Mouse (Mus musculus): ENCODE data around the gene Spp1. TPM values are rescaled to one million over a fixed set of nuclear protein-coding genes. Genes with fewer than 3 reads are reported as not detected.

The Spp1 gene
- total RNA-seq (2022): 10 to 100 TPM in 2 of 4 experiments, 1 to 10 TPM in 2; 8.6 to 18.2 (median 10.9) TPM

DNA sequence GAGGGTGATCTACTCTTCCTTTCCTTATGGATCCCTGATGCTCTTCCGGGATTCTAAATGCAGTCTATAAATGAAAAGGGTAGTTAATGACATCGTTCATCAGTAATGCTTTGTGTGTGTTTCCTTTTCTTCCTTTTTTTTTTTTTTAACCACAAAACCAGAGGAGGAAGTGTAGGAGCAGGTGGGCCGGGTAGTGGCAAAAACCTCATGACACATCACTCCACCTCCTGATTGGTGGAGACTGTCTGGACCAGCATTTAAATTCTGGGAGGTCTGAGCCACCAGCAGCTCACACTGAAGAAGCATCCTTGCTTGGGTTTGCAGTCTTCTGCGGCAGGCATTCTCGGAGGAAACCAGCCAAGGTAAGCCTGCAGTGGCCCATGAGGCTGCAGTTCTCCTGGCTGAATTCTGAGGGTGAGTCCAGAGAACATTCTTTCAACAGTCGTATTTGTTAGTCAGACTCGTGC, at the start of gene Spp1:
Spp1 (plus strand) TSS at position 284 of the 467 bp plus-strand sequence.
- no peak for DNase-seq (ENCODE audit: low spot score in 2 of 2)

DNA sequence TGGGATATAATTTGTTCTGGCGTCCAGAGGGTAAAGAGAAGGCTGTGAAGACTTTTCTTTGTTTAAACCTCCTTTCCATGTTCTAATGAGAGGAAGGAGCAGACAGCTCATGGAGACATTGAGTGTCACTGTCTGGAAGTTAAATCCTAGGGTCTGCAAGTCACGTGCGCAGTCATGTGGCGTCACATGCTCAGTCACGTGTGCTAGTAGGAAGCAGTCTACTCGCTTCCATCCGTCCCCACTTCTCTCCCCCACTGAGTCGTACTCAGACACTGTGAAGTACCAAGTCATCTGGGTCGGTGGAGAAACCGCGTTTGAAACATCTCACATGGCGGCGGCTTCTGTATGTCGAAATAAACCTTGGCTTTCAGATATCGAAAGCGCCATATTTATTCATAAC, 49.4 kb upstream of the Spp1 start:
- DNase-seq (ENCODE audit: low spot score in 2 of 2): no peak

DNA sequence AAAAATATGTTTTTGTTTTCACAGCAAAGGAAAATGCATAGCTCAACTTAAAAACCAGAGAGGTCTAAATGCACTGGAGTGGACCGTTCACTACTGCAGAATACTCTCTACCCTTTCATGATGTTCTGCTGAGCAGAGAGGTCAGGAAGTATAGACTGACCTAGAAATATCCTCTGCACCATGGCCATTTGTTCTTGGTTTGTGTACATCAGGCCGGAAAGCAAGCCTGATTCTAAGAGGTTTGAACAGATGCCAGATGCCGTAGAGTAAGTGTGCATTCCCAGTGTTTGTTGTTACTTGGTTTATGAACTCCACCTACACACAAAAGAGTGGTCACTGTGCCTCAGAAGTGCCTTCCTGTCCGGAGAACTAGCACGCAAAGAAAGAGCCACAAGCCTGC, 48.0 kb upstream of the Spp1 start:
- DNase-seq (ENCODE audit: low spot score in 2 of 2): no peak

DNA sequence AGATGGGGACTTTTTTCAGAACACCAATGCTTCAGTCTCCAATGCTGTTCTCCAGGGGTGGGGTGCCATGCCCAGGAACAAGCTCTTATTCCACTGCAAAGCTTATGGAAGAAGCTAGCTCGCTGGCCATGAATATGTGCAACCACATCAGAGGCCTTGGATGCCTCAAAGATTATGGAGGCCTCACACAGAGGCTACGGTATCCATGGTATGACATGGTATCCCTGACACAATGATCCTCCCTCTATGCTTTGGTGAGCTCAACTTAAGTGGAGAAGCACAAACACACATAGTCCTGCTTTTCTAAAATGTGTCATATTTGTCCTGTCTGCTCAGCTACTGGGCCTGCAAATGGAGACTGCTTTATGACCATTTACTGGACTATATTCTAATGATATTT, 44.0 kb upstream of the Spp1 start:
- no peak for DNase-seq (ENCODE audit: low spot score in 2 of 2)

DNA sequence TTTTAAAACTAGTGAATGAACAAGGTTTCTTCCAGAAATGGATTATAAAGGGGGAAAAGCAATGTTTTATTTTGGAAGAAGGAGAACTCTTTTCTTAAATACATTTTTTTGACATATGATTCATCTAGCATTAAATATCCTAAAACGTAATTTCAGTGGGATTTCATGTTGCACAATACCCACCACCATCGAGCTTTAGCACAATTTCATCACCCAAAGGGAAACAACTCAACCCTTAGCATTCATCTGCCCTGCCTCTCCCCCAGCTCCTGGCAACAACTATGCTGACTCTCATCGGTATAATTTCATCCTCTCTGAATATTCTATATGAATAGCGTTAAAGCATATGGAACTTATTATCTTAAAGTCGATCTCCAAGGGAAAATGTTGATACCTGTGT, 42.1 kb upstream of the Spp1 start:
- DNase-seq (ENCODE audit: low spot score in 2 of 2): no peak

DNA sequence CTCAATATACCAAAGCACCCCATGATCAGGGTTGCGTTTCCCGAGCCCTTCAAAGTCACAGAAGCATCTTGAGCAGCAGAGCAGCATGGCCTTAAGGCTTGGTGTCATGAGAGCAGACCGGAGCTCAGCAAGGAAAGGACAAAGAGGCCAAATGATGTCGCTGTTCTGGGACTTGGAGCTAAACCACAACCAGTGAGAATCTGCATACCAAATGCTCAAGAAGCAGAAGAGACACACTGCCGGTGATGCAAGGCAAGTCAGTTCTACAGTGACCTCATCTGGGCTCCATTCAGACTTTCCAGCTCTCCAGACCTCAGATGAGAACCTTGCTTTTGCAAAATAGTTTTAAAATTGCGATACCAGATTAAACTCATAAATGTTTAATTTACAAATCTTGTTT, 38.6 kb upstream of the Spp1 start:
- DNase-seq (ENCODE audit: low spot score in 2 of 2): no peak

DNA sequence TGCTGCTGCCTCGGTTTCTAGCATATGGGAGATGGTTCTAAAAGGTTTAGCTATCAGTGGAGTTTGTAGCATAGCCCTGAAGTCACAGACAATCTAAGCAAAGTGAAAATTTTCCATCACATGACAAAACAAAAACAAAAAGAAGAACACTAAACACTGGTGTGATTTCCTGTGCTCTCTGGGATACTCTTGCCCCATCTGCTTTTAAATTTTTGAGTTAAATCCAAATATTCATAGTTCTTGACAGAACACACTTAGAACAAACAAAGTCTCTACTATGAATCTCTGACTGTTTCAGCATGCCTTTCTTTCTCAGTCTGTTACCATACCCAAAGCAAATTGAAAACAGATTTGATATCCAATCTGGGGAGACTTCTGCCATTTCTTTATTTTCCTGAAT, 36.9 kb upstream of the Spp1 start:
- DNase-seq (ENCODE audit: low spot score in 2 of 2): no peak

DNA sequence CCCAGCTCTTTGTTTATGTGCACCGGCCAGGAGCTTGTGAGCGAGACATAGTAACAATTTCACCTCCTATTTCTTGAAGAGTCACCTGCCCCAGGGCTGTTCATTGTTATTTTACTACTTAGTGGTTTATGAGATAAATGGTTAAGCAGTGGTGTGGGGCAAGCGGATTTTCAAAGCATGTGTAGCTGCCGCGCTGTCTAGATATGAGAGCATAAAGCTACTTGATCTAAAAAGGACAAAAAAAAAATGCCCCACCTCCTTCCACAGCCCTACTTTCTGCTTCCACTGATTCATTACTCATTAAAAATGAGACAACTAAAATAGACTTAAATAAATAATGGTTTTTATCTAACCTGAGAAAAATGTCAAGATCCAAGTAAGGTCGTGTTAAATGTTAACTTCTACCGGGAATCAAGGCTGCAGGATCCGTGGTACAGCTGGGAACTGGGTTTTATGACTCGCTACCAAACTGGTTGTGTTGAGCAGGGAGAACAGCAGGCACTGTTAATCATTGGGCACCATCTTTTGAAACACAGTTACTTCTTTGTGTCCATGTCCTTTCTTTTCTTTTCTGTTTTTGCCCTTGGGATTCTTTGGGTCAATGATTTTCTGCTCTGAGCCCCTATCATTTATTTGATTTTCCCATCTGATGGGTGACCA, 35.5 kb upstream of the Spp1 start:
- DNase-seq (ENCODE audit: low spot score in 2 of 2): no peak

DNA sequence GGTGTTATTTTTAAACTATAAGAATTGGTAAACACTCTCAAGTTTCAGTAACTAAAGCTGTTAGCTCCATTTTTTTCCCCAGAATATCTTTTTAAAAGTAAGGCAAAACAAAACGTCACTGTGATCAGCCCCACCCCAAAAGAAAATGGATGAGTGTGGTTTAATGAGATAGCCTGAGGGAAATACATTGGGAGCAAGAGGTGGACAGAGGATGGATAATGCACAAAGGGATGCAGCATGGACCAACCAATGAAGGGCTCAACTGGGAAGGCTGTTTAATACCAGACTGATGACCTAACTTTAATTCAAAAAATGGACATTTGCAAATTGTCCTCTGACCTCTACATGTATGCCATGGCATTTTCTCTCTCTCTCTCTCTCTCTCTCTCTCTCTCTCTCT, 34.9 kb upstream of the Spp1 start:
- no peak for DNase-seq (ENCODE audit: low spot score in 2 of 2)

DNA sequence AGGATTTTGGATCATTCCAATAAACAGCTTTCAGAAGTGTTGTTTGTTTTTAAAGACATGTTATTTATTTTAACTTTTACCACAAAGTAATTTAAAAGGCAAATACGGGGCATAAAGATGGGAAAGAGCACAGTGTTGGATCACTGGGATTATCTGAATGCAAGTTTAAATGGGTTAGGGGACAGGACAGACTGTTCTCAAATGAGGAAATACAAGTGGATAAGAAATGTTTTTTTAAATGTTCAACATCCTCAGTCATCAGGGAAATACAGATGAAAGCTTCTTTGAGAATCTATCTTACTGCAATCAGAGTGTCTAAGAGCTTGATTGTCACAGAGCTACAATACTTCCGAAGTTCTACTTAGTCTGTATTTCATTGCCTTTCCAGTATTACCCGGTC, 32.3 kb upstream of the Spp1 start:
- DNase-seq (ENCODE audit: low spot score in 2 of 2): no peak

DNA sequence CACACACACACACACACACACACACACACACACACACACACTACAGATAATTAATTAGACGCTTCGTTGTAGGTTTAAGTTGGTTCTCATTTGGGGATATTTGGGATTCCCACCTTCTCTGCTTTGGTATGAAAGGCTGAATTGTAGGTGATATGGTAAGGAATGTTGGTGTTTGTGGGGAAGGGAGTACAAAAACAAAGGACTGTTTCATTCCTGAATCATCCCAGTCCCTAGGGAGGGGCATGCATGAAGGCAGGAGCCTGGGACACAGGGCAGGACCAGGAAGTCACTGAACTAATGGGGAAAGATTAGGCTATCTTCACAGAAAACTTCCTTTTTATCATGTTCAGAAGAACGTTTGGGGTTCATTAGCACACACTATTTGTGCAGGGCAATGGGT, 31.6 kb upstream of the Spp1 start:
- no peak for DNase-seq (ENCODE audit: low spot score in 2 of 2)

DNA sequence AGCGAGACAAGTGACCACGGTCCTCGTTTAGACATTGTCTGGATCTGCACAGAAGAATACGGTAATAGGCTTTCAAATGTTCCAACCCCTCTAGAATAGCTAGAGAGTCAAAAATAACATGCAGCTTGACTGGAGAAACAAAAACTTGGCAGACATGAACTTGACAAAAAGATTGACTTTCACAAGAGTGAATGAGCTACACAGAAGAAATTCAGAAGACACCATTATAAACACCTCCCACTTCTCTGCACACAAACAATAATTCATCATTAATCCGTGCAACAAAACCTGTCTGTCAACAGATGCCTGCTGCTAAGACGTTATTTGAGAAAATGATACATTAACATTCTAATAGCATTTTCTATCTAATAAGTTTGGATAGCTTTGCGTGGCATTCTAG, 30.4 kb upstream of the Spp1 start:
- DNase-seq (ENCODE audit: low spot score in 2 of 2): no peak

DNA sequence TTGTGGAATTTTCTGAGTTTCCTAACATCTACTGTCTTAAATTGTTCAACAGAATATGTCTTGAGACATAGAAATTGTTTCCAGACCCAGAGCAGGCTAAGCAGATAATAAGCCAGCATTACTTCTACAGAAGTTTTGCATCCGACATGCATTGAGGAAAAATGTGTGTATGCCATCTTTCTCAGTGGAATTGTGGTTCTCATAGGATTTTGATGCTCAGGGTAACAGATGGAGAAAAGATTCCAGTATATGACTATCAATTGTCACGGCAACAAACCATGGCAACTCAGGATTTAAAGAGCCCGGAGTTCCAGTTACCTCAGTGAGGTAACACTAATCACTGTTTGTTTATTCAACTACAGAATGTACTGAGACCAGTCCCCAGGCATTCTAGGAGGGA, 29.9 kb upstream of the Spp1 start:
- DNase-seq (ENCODE audit: low spot score in 2 of 2): no peak

DNA sequence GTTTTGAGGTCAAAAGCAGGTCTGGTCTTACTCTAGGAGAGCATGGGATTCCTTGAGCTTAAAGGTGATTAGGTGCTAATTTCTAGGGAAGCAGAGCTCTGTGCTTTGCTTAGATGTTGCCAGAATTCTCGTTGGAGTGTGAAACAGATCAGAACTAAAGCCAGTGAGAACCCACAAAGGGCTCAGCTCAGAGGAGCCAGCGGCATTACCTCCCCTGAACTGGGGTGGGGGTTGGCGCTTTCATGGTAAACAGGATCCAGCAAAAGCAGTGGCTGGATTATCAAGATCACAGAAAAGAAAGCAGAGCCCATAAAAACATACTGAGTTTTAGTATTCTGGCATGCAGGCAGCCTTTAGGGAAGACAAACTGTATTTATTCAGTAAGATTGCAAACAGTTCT, 28.2 kb upstream of the Spp1 start:
- no peak for DNase-seq (ENCODE audit: low spot score in 2 of 2)

DNA sequence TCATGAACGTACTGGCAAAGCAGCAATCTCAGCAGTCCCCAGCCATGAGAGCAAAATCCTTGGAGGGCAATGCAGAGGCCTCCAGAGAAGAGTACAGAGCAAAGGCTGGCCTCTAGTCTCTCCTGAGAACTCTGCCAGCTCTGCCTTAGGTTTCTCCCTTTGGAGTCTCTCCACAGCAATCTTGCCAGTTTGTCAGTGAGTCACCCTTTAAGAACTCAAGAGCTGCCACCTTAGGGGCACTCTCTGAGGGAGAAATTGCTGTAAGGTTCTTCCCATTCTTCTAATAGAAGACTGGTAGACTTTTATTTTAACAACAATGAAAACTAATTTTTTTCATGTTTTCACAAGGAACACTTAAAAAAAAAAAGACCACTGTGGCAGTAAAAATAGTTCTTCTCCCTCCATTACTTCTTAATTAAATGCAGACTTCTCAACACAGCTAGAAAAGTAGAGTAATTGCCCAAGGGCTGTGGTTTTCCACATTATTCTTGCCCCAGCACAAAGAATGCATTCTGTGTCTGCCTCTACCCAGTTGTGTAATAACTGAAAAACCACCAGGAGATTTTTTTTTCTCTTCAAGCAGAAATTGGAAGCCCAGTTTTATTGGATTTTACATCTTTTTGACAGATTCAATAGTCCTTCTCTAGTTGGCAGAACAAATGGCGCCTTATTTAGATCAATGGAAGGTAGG, 27.2 kb upstream of the Spp1 start:
- no peak for DNase-seq (ENCODE audit: low spot score in 2 of 2)

DNA sequence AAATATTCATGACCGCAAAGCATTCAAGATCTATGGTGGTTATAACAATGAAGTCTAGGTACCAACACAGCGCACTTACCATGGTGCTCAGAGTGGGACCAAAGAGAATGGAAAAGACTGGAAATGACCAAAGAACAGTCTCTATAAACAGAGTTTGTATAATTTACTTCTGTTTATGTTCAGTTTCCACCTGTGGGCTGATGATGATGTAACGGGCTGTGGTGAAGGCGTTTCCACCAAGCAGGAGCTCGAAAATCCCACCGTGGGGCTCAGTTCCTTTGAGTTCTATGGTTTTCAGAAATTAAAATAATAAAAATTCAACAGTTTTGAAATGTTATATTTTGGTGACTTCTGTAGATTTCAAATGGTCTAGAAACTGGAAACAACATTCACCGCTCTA, 26.4 kb upstream of the Spp1 start:
- no peak for DNase-seq (ENCODE audit: low spot score in 2 of 2)

DNA sequence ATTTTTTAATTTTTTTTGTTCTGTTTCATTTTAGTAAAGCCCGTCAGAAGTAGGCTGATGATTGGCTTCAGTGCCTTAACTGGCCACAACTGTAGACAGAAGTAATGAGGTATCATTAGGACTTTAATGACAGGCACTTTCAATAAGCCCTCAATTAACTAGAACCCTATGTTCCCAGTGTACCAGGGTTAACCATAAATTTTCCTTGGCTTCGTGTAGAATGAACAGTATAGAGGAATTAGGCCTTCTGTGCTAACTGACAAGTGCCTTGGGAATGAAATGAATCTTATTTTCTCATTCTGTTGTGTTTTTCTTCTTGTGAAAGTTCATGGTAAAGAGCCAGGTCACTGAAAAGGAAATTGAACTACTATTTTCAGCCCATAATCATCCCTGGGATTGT, 18.9 kb upstream of the Spp1 start:
- DNase-seq (ENCODE audit: low spot score in 2 of 2): no peak

DNA sequence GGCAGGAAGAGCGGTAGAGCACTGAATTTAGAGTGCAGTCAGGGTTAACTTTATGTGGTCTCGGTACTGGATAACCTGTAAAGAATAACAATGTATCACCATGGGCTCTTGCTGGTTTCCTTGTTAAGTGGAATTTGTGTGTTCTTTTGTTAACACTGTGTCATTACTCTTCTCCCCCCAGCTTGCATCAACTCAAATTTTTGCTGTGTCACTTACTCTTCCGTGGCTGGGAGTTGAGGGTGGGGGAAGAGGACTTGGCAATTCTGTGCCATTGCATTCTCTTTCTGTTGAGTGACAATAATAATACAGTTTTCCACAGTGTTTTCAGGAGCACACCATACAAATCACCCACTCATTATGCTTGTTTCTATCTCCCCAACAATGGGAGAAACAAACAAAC, 17.9 kb upstream of the Spp1 start:
- DNase-seq (ENCODE audit: low spot score in 2 of 2): no peak

DNA sequence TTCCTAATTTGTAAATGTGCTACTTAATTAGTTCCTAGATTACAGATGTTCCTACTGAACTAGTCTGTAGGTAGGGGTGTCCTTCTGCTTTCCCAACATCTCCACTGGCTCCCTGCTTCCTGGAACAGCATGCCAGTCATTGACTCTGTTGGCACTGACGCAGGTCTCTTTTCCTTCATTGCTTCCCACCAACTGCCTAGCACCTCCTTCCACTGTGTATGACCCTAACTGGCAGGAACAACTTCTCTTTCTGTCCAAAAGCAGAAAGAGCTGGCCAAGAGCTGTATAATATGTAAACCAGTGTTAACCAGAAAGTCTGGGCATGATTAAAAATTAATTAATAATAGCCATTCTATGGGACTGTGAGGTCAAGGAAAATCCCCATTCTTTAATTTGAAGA, 17.2 kb upstream of the Spp1 start:
- DNase-seq (ENCODE audit: low spot score in 2 of 2): no peak

DNA sequence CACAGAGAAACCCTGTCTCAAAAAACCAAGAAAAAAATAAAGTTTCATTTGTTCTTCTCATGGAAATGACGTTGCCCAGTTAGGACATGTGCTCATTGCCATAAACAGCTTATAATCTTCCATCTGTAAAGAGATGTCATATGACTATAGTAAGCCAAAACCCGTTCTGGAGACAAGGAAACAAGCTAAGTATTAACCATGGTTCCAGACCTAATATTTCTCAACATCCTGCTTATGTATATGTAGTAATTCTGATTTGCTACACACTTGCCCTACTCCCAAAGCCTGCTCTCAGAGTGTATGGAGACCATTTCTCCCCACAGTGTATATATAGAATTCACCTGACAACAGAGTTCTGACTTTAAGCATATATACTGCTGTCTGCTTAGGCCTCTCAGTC, 12.9 kb upstream of the Spp1 start:
- DNase-seq (ENCODE audit: low spot score in 2 of 2): no peak

DNA sequence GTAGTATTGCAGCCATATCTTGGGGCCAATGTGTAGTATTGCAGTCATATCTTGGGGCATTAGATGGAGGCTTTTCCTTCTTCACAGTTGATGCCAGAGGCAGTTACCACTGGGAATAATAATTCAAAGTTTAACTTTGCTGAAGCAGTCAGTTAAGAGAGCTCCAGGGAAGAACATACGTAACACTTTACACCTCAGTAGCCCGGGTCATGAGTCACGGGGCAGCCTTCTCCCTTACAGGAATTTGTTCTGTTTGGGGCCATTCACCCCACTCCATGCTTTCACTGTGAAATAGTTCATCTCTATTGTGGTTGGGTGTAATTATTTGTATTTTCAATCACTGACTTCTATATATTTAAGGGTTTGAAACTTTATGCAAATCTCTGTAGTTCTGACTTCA, 11.1 kb upstream of the Spp1 start:
- no peak for DNase-seq (ENCODE audit: low spot score in 2 of 2)

DNA sequence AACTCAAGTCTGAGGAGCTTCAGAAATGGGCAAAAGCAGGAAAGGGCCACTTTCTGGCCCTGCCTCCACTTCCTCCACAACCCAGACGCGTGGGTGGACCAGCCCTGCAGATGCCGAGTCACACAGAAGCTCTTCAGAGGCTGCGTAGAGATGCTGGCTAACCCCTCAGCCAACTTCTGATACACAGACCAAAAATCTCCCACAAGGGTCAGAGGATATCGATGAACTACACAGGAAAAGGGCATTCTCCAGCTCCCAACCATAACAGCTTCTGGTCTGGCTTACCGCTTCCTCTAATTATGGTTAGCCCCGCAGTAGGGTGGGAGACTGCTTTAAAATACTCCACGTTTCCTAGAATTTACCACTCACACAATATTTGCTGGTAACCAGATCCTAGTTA, 9.0 kb upstream of the Spp1 start:
- DNase-seq (ENCODE audit: low spot score in 2 of 2): no peak

DNA sequence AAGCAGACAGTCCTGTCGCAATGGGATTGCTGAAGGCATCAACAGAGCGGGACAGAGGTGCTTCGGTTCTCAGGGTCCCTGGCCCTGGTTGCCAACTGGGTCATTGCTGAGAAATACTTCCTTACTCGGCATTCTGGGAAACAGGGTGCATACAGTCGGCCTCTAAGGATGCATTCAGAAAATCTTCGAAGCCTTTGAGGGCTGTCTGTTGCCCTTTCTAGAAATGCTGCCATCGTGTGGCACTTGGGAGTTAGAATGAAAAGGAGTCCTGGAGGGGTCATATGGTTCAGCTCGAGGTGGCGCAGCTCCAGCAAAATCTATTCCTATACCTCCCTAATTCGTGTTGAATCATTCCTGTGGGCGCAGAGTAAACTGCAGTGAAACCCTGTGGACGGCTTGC, 2.0 kb upstream of the Spp1 start:
- DNase-seq (ENCODE audit: low spot score in 2 of 2): peak in 1 of 2 experiments; percentile 11
